Mouse (Mus musculus): ENCODE data around the gene Pcca. TPM values are rescaled to one million over a fixed set of nuclear protein-coding genes. Genes with fewer than 3 reads are reported as not detected.
"Not testable (repeated sequence)": the region's sequence is repeated elsewhere in the genome, so short reads cannot be mapped to it uniquely, and the experiment has no call there.

Pcca gene
- polyA plus RNA-seq, 1 experiment from 2014 or later, result 31.6 TPM

- H3K4me1 ChIP-seq (replicated peaks; ENCODE audit: control insufficient read depth, insufficient read depth, low read length), result no peaks in the 10 kb centered on the region
- DNase-seq (ENCODE audit: low spot score) (no peak), ATAC-seq (ENCODE audit: low FRiP score) (no peak)
- H3K27me3 ChIP-seq (ENCODE audit: control insufficient read depth, insufficient read depth, low read length), result no peaks in the 10 kb centered on the region
- no peak overlapping the region for H3K4me3 ChIP-seq (ENCODE audit: low read depth, low read length)
- no peak overlapping the region for H3K4me2 ChIP-seq (replicated peaks; ENCODE audit: low read depth, low read length)
- no peaks in the 10 kb centered on the region for H3K36me3 ChIP-seq (ENCODE audit: control insufficient read depth, insufficient read depth, low read length)
- no peak overlapping the region for H3K9ac ChIP-seq (ENCODE audit: low read depth, low read length)
- H3K27ac ChIP-seq (ENCODE audit: low read depth, low read length), result no peak overlapping the region
- H3K9me3 ChIP-seq (ENCODE audit: control insufficient read depth, low read length), result no peaks in the 10 kb centered on the region
- WGBS, result 71% methylated on average over 1 of the region's 1 CpGs
Measured at GRCm38 (mm10) chr14:122548905-122549304, 14.8 kb downstream of the Pcca start.

GRCm38 (mm10) chr14:122552761-122553445 lies 18.8 kb downstream of the Pcca start:
- H3K9ac ChIP-seq (ENCODE audit: low read depth, low read length), result no peak overlapping the region
- no peak overlapping the region for H3K4me3 ChIP-seq (ENCODE audit: low read depth, low read length)
- no peaks in the 10 kb centered on the region for H3K9me3 ChIP-seq (ENCODE audit: control insufficient read depth, low read length)
- no peak overlapping the region for H3K4me2 ChIP-seq (replicated peaks; ENCODE audit: low read depth, low read length)
- no peaks in the 10 kb centered on the region for H3K4me1 ChIP-seq (replicated peaks; ENCODE audit: control insufficient read depth, insufficient read depth, low read length)
- no peaks in the 10 kb centered on the region for H3K36me3 ChIP-seq (ENCODE audit: control insufficient read depth, insufficient read depth, low read length)
- 88% methylated on average over 7 of the region's 7 CpGs for WGBS
- ATAC-seq (ENCODE audit: low FRiP score), result no peak
- no peaks in the 10 kb centered on the region for H3K27me3 ChIP-seq (ENCODE audit: control insufficient read depth, insufficient read depth, low read length)
- DNase-seq (ENCODE audit: low spot score), result no peak
- no peak overlapping the region for H3K27ac ChIP-seq (ENCODE audit: low read depth, low read length)

- H3K27me3 ChIP-seq (ENCODE audit: control insufficient read depth, insufficient read depth, low read length), result no peaks in the 10 kb centered on the region
- no peak overlapping the region for H3K4me3 ChIP-seq (ENCODE audit: low read depth, low read length)
- H3K9ac ChIP-seq (ENCODE audit: low read depth, low read length), result no peak overlapping the region
- WGBS, result 94% methylated on average over 9 of the region's 9 CpGs
- ATAC-seq (ENCODE audit: low FRiP score), result no peak
- no peak overlapping the region for H3K4me2 ChIP-seq (replicated peaks; ENCODE audit: low read depth, low read length)
- no peaks in the 10 kb centered on the region for H3K9me3 ChIP-seq (ENCODE audit: control insufficient read depth, low read length)
- no peak for DNase-seq (ENCODE audit: low spot score)
- no peaks in the 10 kb centered on the region for H3K4me1 ChIP-seq (replicated peaks; ENCODE audit: control insufficient read depth, insufficient read depth, low read length)
- no peaks in the 10 kb centered on the region for H3K36me3 ChIP-seq (ENCODE audit: control insufficient read depth, insufficient read depth, low read length)
- no peak overlapping the region for H3K27ac ChIP-seq (ENCODE audit: low read depth, low read length)
Measured at GRCm38 (mm10) chr14:122557353-122557752, 23.2 kb downstream of the Pcca start.

- H3K4me2 ChIP-seq (replicated peaks; ENCODE audit: low read depth, low read length); H3K4me1 ChIP-seq (replicated peaks; ENCODE audit: control insufficient read depth, insufficient read depth, low read length); H3K9me3 ChIP-seq (ENCODE audit: control insufficient read depth, low read length); H3K9ac ChIP-seq (ENCODE audit: low read depth, low read length); H3K4me3 ChIP-seq (ENCODE audit: low read depth, low read length); DNase-seq (ENCODE audit: low spot score); ATAC-seq (ENCODE audit: low FRiP score); H3K27me3 ChIP-seq (ENCODE audit: control insufficient read depth, insufficient read depth, low read length); H3K36me3 ChIP-seq (ENCODE audit: control insufficient read depth, insufficient read depth, low read length); H3K27ac ChIP-seq (ENCODE audit: low read depth, low read length): not testable (repeated sequence)
- WGBS, result 86% methylated on average over 1 of the region's 1 CpGs
Measured at GRCm38 (mm10) chr14:122560893-122561452, 26.8 kb downstream of the Pcca start.

- Histone ChIP-seq H3K4me1 (replicated peaks; ENCODE audit: control insufficient read depth, insufficient read depth, low read length) (no peaks in the 10 kb centered on the region), H3K36me3 (ENCODE audit: control insufficient read depth, insufficient read depth, low read length) (no peaks in the 10 kb centered on the region), H3K27me3 (ENCODE audit: control insufficient read depth, insufficient read depth, low read length) (no peaks in the 10 kb centered on the region), H3K4me2 (replicated peaks; ENCODE audit: low read depth, low read length) (no peak overlapping the region), H3K9me3 (ENCODE audit: control insufficient read depth, low read length) (no peaks in the 10 kb centered on the region), H3K4me3 (ENCODE audit: low read depth, low read length) (no peak overlapping the region), H3K27ac (ENCODE audit: low read depth, low read length) (no peak overlapping the region), H3K9ac (ENCODE audit: low read depth, low read length) (no peak overlapping the region)
- DNase-seq (ENCODE audit: low spot score) (no peak), ATAC-seq (ENCODE audit: low FRiP score) (0 out of 2 replicates have a peak, but pooled peaks have one; percentile 53)
- 77% methylated on average over 9 of the region's 9 CpGs for WGBS
Measured at GRCm38 (mm10) chr14:122570862-122571261, 36.7 kb downstream of the Pcca start.

GRCm38 (mm10) chr14:122574064-122574751 lies 40.1 kb downstream of the Pcca start:
- Histone ChIP-seq H3K9me3 (ENCODE audit: control insufficient read depth, low read length) (no peaks in the 10 kb centered on the region), H3K4me2 (replicated peaks; ENCODE audit: low read depth, low read length) (no peak overlapping the region), H3K4me1 (replicated peaks; ENCODE audit: control insufficient read depth, insufficient read depth, low read length) (no peaks in the 10 kb centered on the region), H3K4me3 (ENCODE audit: low read depth, low read length) (no peak overlapping the region), H3K36me3 (ENCODE audit: control insufficient read depth, insufficient read depth, low read length) (no peaks in the 10 kb centered on the region), H3K9ac (ENCODE audit: low read depth, low read length) (no peak overlapping the region), H3K27ac (ENCODE audit: low read depth, low read length) (no peak overlapping the region), H3K27me3 (ENCODE audit: control insufficient read depth, insufficient read depth, low read length) (no peaks in the 10 kb centered on the region)
- 78% methylated on average over 7 of the region's 7 CpGs for WGBS
- DNase-seq (ENCODE audit: low spot score) (no peak), ATAC-seq (ENCODE audit: low FRiP score) (no peak)

GRCm38 (mm10) chr14:122577816-122578215 lies 43.7 kb downstream of the Pcca start:
- no peak overlapping the region for H3K4me2 ChIP-seq (replicated peaks; ENCODE audit: low read depth, low read length)
- H3K4me3 ChIP-seq (ENCODE audit: low read depth, low read length), result no peak overlapping the region
- DNase-seq (ENCODE audit: low spot score) (no peak), ATAC-seq (ENCODE audit: low FRiP score) (no peak)
- no peak overlapping the region for H3K27ac ChIP-seq (ENCODE audit: low read depth, low read length)
- no peaks in the 10 kb centered on the region for H3K27me3 ChIP-seq (ENCODE audit: control insufficient read depth, insufficient read depth, low read length)
- H3K36me3 ChIP-seq (ENCODE audit: control insufficient read depth, insufficient read depth, low read length), result no peaks in the 10 kb centered on the region
- no peaks in the 10 kb centered on the region for H3K9me3 ChIP-seq (ENCODE audit: control insufficient read depth, low read length)
- no peak overlapping the region for H3K9ac ChIP-seq (ENCODE audit: low read depth, low read length)
- 82% methylated on average over 4 of the region's 4 CpGs for WGBS
- no peaks in the 10 kb centered on the region for H3K4me1 ChIP-seq (replicated peaks; ENCODE audit: control insufficient read depth, insufficient read depth, low read length)

GRCm38 (mm10) chr14:122582057-122582456 lies 47.9 kb downstream of the Pcca start:
- WGBS, result 80% methylated on average over 4 of the region's 4 CpGs
- no peak for DNase-seq (ENCODE audit: low spot score)
- no peak overlapping the region for H3K27ac ChIP-seq (ENCODE audit: low read depth, low read length)

More at GRCm38 (mm10) chr14:122582057-122582456, 47.9 kb downstream of the Pcca start:
- no peak overlapping the region for H3K4me2 ChIP-seq (replicated peaks; ENCODE audit: low read depth, low read length)
- H3K9ac ChIP-seq (ENCODE audit: low read depth, low read length), result no peak overlapping the region
- H3K27me3 ChIP-seq (ENCODE audit: control insufficient read depth, insufficient read depth, low read length), result no peaks in the 10 kb centered on the region
- H3K9me3 ChIP-seq (ENCODE audit: control insufficient read depth, low read length), result no peaks in the 10 kb centered on the region
- no peak for ATAC-seq (ENCODE audit: low FRiP score)
- no peaks in the 10 kb centered on the region for H3K36me3 ChIP-seq (ENCODE audit: control insufficient read depth, insufficient read depth, low read length)
- H3K4me1 ChIP-seq (replicated peaks; ENCODE audit: control insufficient read depth, insufficient read depth, low read length), result no peaks in the 10 kb centered on the region
- no peak overlapping the region for H3K4me3 ChIP-seq (ENCODE audit: low read depth, low read length)
